Mouse (Mus musculus) neural tube, embryonic 11.5 days (tissue): ENCODE data around the gene Cnn1. TPM values are rescaled to one million over a fixed set of nuclear protein-coding genes. Genes with fewer than 3 reads are reported as not detected.
A peak's percentile ranks its signal among the peaks of the same experiment; 100 is the strongest.
"Not testable (repeated sequence)": the region's sequence is repeated elsewhere in the genome, so short reads cannot be mapped to it uniquely, and the experiment has no call there.

Source experiments
- ATAC-seq: fragments of 200-750 bp; cut with Nextera tagmentation; 2 replicates; pipeline ENCODE4 v1.8.0; 2017; ENCODE audit warnings: moderate number of reproducible peaks, mild to moderate bottlenecking, moderate TSS enrichment, moderate library complexity; ENCODE audit not compliant: insufficient read depth, low FRiP score, low TSS enrichment
- DNase-seq: peaks from one replicate; pipeline ENCODE4 v3.0.0-alpha.2; 2015; ENCODE audit warnings: low spot score
- H3K27ac ChIP-seq: fragments of 300-500 bp; sonication (generic); 2 replicates; pipeline ENCODE4 v1.5.1; 2014; ENCODE audit warnings: low read depth, mild to moderate bottlenecking, low read length
- H3K27me3 ChIP-seq: fragments of 300-500 bp; sonication (generic); 2 replicates; pipeline ENCODE4 v1.6.1; 2014; ENCODE audit warnings: mild to moderate bottlenecking, low read length, mixed read lengths; ENCODE audit not compliant: control insufficient read depth, insufficient read depth
- H3K36me3 ChIP-seq: fragments of 300-500 bp; sonication (generic); 2 replicates; pipeline ENCODE4 v1.6.1; 2014; ENCODE audit warnings: mild to moderate bottlenecking, low read length, moderate library complexity, mixed read lengths; ENCODE audit not compliant: control insufficient read depth, insufficient read depth
- H3K4me1 ChIP-seq: fragments of 300-500 bp; sonication (generic); 2 replicates; pipeline ENCODE4 v1.6.1; 2014; ENCODE audit warnings: low read length, mixed read lengths; ENCODE audit not compliant: control insufficient read depth, insufficient read depth
- H3K4me2 ChIP-seq: fragments of 300-500 bp; sonication (generic); 2 replicates; pipeline ENCODE4 v1.6.1; 2014; ENCODE audit warnings: low read depth, mild to moderate bottlenecking, moderate library complexity
- H3K4me3 ChIP-seq: fragments of 300-500 bp; sonication (generic); 2 replicates; pipeline ENCODE4 v1.5.1; 2014; ENCODE audit warnings: low read depth, low read length
- H3K9ac ChIP-seq: fragments of 300-500 bp; sonication (generic); 2 replicates; pipeline ENCODE4 v1.6.1; 2014; ENCODE audit warnings: mild to moderate bottlenecking, low read length
- H3K9me3 ChIP-seq: fragments of 300-500 bp; sonication (generic); 2 replicates; pipeline ENCODE4 v1.6.1; 2016; ENCODE audit warnings: low read length; ENCODE audit not compliant: control insufficient read depth
- WGBS: fragments of 180-500 bp; shearing (Covaris S2); extraction: QIAGEN DNeasy Blood & Tissue Kit; methylation state at CpG from one replicate; pipeline ENCODE4 v1.1.7; 2014; 5-methylcytosine and 5-hydroxymethylcytosine counted together
- polyA plus RNA-seq: library from polyadenylated mRNA; unstranded; fragments of >200 nt; fragmentation: Nextera tagmentation; extraction: Ambion mirVana; gene quantifications from 2 replicates; pipeline ENCODE4 v1.2.1, GENCODE M21; 2014

Cnn1 gene
- polyA plus RNA-seq, 1 experiment from 2014 or later = 1.0 TPM

GRCm38 (mm10) chr9:22069881-22070553, 29.0 kb upstream of the Cnn1 start:
- Histone ChIP-seq H3K27ac (no peak overlapping the region), H3K9me3 (no peaks in the 10 kb centered on the region), H3K4me2 (peak overlapping the region; percentile 46), H3K36me3 (peaks cover 10% of the 10 kb centered on the region), H3K4me1 (0 out of 2 replicates have a peak, but pooled peaks cover 2% of the 10 kb centered on the region), H3K4me3 (peak overlapping the region; percentile 85), H3K9ac (no peak overlapping the region), H3K27me3 (no peaks in the 10 kb centered on the region)
- ATAC-seq = 0 out of 2 replicates have a peak, but pooled peaks have one; percentile 2
- WGBS = 77% methylated on average over 4 of the region's 4 CpGs
- no peak for DNase-seq

- H3K9me3 ChIP-seq = no peaks in the 10 kb centered on the region
- peaks cover 7% of the 10 kb centered on the region for H3K36me3 ChIP-seq
- ATAC-seq (peak; percentile 98), DNase-seq (peak; percentile 98)
- H3K4me3 ChIP-seq = peak within 1 kb of the TSS; percentile 85
- 0 out of 2 replicates have a peak, but pooled peaks cover 2% of the 10 kb centered on the region for H3K4me1 ChIP-seq
- H3K27ac ChIP-seq = peak within 1 kb of the TSS; percentile 95
- peak within 1 kb of the TSS; percentile 93 for H3K9ac ChIP-seq
- WGBS = under 1% methylated on average over 79 of the region's 87 CpGs
- H3K4me2 ChIP-seq = peak within 1 kb of the TSS; percentile 46
- no peaks in the 10 kb centered on the region for H3K27me3 ChIP-seq
Observed at GRCm38 (mm10) chr9:22070791-22071573, 28.0 kb upstream of the Cnn1 start, which contains the start of the genes Gm49318 and Zfp653. Gm49318 (minus strand) TSS chr9:22071259. Zfp653 (minus strand) TSS chr9:22071376.

- Histone ChIP-seq H3K9ac (no peak overlapping the region), H3K27ac (no peak overlapping the region), H3K4me1 (0 out of 2 replicates have a peak, but pooled peaks cover 2% of the 10 kb centered on the region), H3K4me2 (no peak overlapping the region), H3K4me3 (no peak overlapping the region), H3K36me3 (peaks cover 4% of the 10 kb centered on the region), H3K9me3 (no peaks in the 10 kb centered on the region), H3K27me3 (no peaks in the 10 kb centered on the region)
- WGBS = 92% methylated on average over 4 of the region's 4 CpGs
- DNase-seq = no peak
- ATAC-seq = no peak
Observed at GRCm38 (mm10) chr9:22072276-22072675, 26.7 kb upstream of the Cnn1 start.

- not testable (repeated sequence) for H3K27me3 ChIP-seq, H3K9me3 ChIP-seq, DNase-seq, H3K27ac ChIP-seq, H3K9ac ChIP-seq, H3K36me3 ChIP-seq, ATAC-seq, H3K4me2 ChIP-seq, H3K4me1 ChIP-seq, H3K4me3 ChIP-seq
- WGBS = 78% methylated on average over 5 of the region's 5 CpGs
Observed at GRCm38 (mm10) chr9:22075778-22076177, 23.2 kb upstream of the Cnn1 start.

GRCm38 (mm10) chr9:22076223-22076622, 22.8 kb upstream of the Cnn1 start:
- H3K36me3 ChIP-seq = peaks cover 2% of the 10 kb centered on the region; the same call in 1 of the 2 replicates
- H3K4me1 ChIP-seq = no peaks in the 10 kb centered on the region
- no peaks in the 10 kb centered on the region for H3K9me3 ChIP-seq
- ATAC-seq = no peak
- no peak overlapping the region for H3K4me2 ChIP-seq
- no peak overlapping the region for H3K4me3 ChIP-seq
- no peak overlapping the region for H3K9ac ChIP-seq
- DNase-seq = no peak
- H3K27me3 ChIP-seq = no peaks in the 10 kb centered on the region
- 94% methylated on average over 23 of the region's 23 CpGs for WGBS
- no peak overlapping the region for H3K27ac ChIP-seq

GRCm38 (mm10) chr9:22084667-22085021, 14.4 kb upstream of the Cnn1 start:
- no peaks in the 10 kb centered on the region for H3K4me1 ChIP-seq
- H3K4me3 ChIP-seq = peak overlapping the region; percentile 69
- DNase-seq = no peak
- H3K4me2 ChIP-seq = peak overlapping the region; percentile 84
- peak overlapping the region; percentile 70 for H3K9ac ChIP-seq
- ATAC-seq = no peak
- H3K9me3 ChIP-seq = no peaks in the 10 kb centered on the region
- no peaks in the 10 kb centered on the region for H3K27me3 ChIP-seq
- H3K36me3 ChIP-seq = no peaks in the 10 kb centered on the region
- WGBS = 43% methylated on average over 4 of the region's 4 CpGs
- H3K27ac ChIP-seq = no peak overlapping the region

GRCm38 (mm10) chr9:22085022-22085834, 13.8 kb upstream of the Cnn1 start, which contains the start of gene Ecsit:
Ecsit (minus strand) TSS chr9:22085438.
- Histone ChIP-seq H3K27ac (0 out of 2 replicates have a peak within 1 kb of the TSS, but pooled peaks have one; percentile 17), H3K36me3 (no peaks in the 10 kb centered on the region), H3K4me1 (no peaks in the 10 kb centered on the region), H3K4me3 (peak within 1 kb of the TSS; percentile 69), H3K9ac (peak within 1 kb of the TSS; percentile 70), H3K9me3 (no peaks in the 10 kb centered on the region), H3K4me2 (peak within 1 kb of the TSS; percentile 84), H3K27me3 (no peaks in the 10 kb centered on the region)
- DNase-seq = peak; percentile 92
- under 1% methylated on average over 48 of the region's 48 CpGs for WGBS
- ATAC-seq = peak; percentile 99

GRCm38 (mm10) chr9:22086012-22086411, 13.0 kb upstream of the Cnn1 start:
- H3K4me2 ChIP-seq = peak overlapping the region; percentile 84
- 84% methylated on average over 6 of the region's 6 CpGs for WGBS
- no peak for DNase-seq
- H3K36me3 ChIP-seq = no peaks in the 10 kb centered on the region
- ATAC-seq = no peak
- no peaks in the 10 kb centered on the region for H3K27me3 ChIP-seq
- peak overlapping the region; percentile 69 for H3K4me3 ChIP-seq
- H3K9ac ChIP-seq = peak overlapping the region; percentile 40; the same call in 1 of the 2 replicates
- no peaks in the 10 kb centered on the region for H3K9me3 ChIP-seq
- H3K27ac ChIP-seq = no peak overlapping the region
- H3K4me1 ChIP-seq = no peaks in the 10 kb centered on the region
